Mouse (Mus musculus) heart, adult 18-20 months (tissue): ENCODE data around the gene Cmya5. TPM values are rescaled to one million over a fixed set of nuclear protein-coding genes. Genes with fewer than 3 reads are reported as not detected.

Experiments used
- DNase-seq, 2 experiments: peaks; one replicate each; pipeline ENCODE4 v3.0.0; 2021 to 2022; ENCODE audit warnings: mixed read lengths in 1 of 2
- total RNA-seq, 2 experiments: library from RNA; stranded (reverse); gene quantifications; 2 replicates each; pipeline ENCODE4 v1.2.3; 2021

The Cmya5 gene
- total RNA-seq, 2 experiments from 2014 or later: 336 to 366 TPM

GRCm38 (mm10) chr13:93062860-93063636 lies 81.5 kb downstream of the Cmya5 start:
- peak; percentile 63 to 79 for DNase-seq

DNA sequence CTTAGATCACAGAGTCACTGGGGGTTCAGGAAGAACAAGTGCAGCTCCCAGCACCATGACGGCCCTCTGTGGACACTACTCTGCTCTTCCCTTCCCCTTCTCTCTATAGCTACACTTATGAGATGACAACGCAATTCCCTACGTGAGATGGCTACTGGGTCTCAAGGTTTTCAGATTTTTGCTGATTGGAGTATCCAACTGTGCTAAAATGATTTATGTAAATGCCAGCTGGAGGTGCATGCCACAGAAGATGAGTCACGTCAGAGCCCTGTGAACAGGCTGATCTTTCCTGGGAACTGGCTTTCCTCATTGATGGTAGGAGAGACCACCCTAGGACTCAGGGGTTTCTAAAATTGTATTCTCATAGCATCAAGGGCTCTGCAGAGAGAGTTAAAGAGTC lies 83.2 kb downstream of the Cmya5 start:
- DNase-seq: no peak

GRCm38 (mm10) chr13:93060437-93060836 lies 84.1 kb downstream of the Cmya5 start:
- no peak for DNase-seq

DNA sequence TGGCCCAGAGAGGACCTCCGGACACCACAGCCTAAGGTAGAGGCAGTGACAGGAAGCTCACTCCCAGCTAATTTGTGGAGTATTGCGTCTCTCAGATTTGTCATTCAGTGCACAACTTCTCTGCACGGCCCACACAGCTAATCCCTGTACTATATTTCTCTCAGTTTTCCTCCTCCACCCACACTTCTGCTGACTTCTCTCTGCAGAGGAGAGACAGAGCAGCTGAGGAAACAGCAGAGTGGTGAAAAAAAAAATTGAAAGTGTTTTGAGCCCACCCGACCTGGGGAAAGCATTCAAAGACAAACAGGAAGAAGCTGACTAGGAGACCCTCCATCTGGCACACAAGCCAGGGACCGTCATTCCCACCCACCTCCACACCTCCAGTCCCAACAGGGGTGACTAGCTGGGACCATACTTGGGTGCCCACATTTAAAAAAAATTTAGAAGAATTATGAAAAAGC lies 85.9 kb downstream of the Cmya5 start:
- no peak for DNase-seq

DNA sequence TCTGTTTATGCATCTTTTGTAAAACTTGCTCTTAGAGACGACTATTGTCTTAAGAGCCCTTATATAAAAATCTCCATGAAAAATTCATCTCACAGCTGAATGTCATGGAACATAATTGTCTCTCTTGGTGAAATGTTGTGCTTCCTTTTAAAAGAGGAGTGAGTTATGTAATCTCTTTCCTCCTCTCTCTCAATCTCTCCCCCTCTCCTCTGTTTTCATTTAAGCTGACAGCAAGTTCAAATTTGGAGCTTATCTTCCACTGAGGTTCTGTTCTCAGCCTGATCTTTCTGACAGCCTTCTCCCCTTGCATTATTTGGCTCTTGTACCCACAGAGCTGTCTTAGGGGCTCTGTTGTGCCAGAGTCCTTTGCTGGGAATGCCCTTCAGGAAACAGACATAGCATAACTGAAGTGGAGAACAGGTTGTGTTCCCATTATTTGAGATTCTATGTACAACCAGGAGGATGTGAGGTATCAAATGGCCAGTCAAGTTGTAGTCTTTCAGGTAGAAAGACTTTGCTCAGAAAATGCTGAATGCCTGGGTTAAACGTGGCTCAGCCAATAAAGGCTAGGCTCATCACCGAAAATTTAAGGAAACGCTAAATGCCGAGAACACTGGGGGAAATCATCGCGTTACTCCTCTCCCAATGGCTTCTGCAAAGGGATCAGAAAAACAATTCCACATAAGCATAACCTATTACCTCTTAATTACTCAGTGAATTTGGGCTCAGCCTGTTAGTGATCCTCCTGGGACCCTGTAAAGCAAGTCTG lies 86.8 kb downstream of the Cmya5 start:
- DNase-seq: no peak

- no peak for DNase-seq
Measured at GRCm38 (mm10) chr13:93056091-93056490, 88.4 kb downstream of the Cmya5 start.

GRCm38 (mm10) chr13:93051483-93051882 lies 93.0 kb downstream of the Cmya5 start:
- DNase-seq: peak; percentile 52 to 64

DNA sequence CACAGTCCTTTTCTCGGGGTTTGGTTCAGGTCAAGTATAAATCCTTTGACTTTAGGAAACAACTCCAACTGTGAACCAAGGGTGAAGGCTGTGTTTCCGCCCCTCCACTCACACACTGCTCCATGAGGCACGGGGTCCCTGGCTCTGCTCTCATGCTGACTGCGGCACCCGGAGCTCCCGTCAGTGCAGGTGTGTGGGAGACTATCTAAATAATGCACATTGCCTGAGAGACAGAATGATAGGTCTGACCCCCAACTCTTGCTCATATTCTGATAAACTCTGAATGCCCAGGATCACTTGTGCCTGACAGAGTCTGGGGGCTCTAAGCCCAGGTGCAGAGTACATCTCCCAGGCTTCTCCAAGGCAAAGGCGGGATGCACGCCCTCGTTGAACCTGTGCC lies 103.5 kb downstream of the Cmya5 start:
- no peak for DNase-seq

GRCm38 (mm10) chr13:93036218-93036617 lies 108.3 kb downstream of the Cmya5 start:
- no peak for DNase-seq

DNA sequence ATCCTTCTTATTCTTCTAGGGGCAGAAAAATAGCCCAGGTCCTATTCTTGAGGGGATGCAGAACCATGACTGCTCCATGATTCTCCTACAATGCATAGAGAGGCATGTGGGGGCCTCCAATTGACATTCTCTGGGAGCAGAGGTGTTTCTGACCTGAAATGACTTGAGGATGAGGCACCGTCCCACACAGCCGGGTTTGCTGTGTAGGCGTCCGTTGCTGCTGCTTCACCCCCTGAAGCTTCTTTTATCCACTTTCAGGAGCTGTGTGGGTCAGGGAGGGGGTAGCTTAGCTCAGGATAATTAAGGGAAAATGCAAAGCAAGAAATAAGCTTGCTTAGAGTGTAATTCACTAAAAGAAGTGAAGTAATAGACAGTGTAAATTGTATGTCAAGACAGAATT lies 115.2 kb downstream of the Cmya5 start:
- DNase-seq: no peak

DNA sequence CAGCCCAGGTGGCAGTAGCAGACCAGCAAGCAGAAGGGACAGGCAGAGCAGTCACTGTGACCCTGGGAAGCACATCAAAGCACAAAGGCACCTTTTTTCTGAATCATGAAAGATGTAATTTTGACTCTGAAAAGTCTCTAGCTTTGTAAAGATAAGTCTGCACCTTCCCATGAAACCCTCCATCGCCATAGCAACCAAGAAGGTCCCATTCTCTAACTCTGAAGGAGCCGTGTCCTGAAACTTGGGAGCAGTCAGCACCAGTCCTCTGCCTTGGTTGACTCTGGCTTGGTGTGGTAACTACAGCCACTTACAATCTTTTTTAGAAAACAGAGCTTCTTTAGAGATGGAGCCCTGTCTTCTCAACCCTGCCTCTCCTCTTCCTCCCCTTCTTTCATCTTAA lies 119.7 kb downstream of the Cmya5 start:
- no peak for DNase-seq

DNA sequence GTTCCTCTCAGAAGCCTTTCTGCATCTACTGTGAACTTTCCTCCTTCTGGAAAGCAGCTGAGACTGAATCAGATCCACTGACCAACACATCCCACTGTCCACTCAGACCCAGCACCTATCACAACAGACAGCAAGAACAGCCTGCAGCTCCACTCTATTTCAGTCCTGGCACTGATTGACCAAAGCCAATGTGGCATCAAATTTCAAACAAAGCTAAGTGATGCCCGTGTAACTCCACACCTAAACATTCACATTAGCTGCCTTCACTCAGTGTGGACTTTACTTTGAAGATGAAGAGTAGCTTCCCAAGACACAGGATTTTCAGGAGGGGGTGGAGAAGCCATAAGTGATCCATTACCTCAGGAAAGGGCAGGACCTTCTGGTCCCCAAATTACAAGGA lies 122.4 kb downstream of the Cmya5 start:
- DNase-seq: peak in 1 of 2 experiments; percentile 13

DNA sequence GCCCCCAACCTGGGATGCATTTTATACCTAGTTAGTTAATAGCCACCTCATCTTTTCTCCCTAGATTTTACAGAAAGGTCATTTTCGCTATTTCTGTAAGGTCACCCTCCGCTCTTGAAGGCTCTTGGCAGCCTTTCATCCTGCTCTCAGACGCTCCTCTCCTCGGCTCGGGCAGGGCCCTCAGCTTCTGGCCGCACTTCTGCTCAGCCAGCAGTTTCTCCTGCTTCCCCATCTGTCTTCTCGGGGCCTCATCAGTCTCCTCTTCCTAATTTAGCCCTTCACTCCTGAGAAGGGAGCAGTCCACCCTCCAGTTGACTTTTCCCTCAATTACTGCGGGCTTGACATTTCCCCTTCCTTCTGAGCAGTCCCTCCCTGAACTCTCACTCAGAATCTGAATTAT lies 131.6 kb downstream of the Cmya5 start:
- peak; percentile 21 to 36 for DNase-seq

- no peak for DNase-seq
Measured at GRCm38 (mm10) chr13:93011315-93011714, 133.2 kb downstream of the Cmya5 start.

GRCm38 (mm10) chr13:93010524-93010923 lies 134.0 kb downstream of the Cmya5 start:
- no peak for DNase-seq

GRCm38 (mm10) chr13:93007078-93007477 lies 137.4 kb downstream of the Cmya5 start:
- no peak for DNase-seq

- peak in 1 of 2 experiments; percentile 27 for DNase-seq
Measured at GRCm38 (mm10) chr13:93006347-93006746, 138.2 kb downstream of the Cmya5 start.

GRCm38 (mm10) chr13:93004003-93004402 lies 140.5 kb downstream of the Cmya5 start:
- no peak for DNase-seq

DNA sequence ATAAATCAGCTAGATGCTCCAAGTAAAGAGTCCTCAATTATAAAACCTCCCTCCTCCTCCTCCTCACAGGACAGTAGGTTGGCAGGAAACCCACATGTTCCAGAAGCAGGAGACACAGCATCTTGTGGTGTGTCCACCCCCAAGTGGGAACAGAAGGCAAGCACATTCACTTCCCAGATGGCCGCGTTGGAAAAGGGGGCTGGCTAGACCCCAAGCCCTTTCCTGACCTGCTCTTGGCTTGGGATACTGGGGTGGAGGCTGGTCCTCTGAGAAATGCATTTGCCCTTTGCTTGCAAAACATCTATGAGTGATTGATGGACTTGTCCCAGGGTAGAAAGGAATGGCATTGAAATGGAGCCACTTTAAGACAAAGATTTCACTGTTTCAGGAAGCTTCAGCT lies 142.1 kb downstream of the Cmya5 start:
- DNase-seq: peak in 1 of 2 experiments; percentile 35

GRCm38 (mm10) chr13:93000640-93001351 lies 143.7 kb downstream of the Cmya5 start:
- peak; percentile 49 to 61 for DNase-seq

GRCm38 (mm10) chr13:92999860-93000259 lies 144.7 kb downstream of the Cmya5 start:
- DNase-seq: no peak

GRCm38 (mm10) chr13:92994743-92995142 lies 149.8 kb downstream of the Cmya5 start:
- DNase-seq: peak; percentile 38 to 56

DNA sequence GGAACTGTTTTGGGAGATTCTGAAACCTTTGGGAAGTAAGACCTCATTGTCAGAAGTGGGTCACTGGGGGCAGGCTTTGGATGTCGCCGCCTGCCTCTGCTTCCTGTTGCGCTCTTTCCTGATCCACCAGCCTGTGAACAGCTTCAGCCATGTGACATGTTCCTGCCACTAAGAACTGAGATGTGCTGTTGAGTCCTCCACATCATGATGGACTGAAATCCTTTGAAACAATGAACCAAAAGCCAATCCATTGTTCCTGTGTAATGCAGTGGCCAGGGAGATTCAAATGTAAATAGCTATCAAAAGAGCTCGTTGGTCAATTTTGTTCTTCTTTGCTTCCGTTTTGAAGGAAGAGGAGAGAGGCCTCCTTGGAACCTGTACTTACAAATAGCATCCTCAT lies 151.7 kb downstream of the Cmya5 start:
- no peak for DNase-seq
